Mouse (Mus musculus) thymus, adult 2 months (tissue): ENCODE data around the gene Sac3d1. TPM values are rescaled to one million over a fixed set of nuclear protein-coding genes. Genes with fewer than 3 reads are reported as not detected.

Experiments used
- DNase-seq: peaks from one replicate; pipeline ENCODE4 v3.0.0; 2021
- H3K27ac ChIP-seq: fragments of 200-500 bp; 2 replicates; pipeline ENCODE4 v1.5.1; 2012; ENCODE audit warnings: low read length, control low read depth; ENCODE audit not compliant: control insufficient read depth, insufficient read depth
- H3K27me3 ChIP-seq: fragments of 200-500 bp; 2 replicates; pipeline ENCODE4 v1.6.1; 2012; ENCODE audit warnings: mild to moderate bottlenecking, low read length, moderate library complexity, mixed read lengths; ENCODE audit not compliant: control insufficient read depth, insufficient read depth
- H3K36me3 ChIP-seq: fragments of 200-500 bp; 2 replicates; pipeline ENCODE4 v1.6.1; 2012; ENCODE audit warnings: mild to moderate bottlenecking, low read length, moderate library complexity; ENCODE audit not compliant: control insufficient read depth, insufficient read depth
- H3K4me1 ChIP-seq: fragments of 200-500 bp; replicated peaks from 2 replicates; pipeline ENCODE4 v1.6.1; 2012; ENCODE audit warnings: low read length; ENCODE audit not compliant: control insufficient read depth, insufficient read depth
- H3K4me3 ChIP-seq: fragments of 200-500 bp; 2 replicates; pipeline ENCODE4 v1.5.1; 2012; ENCODE audit warnings: mild to moderate bottlenecking, low read length, control low read depth, moderate library complexity; ENCODE audit not compliant: control insufficient read depth, insufficient read depth
- CTCF ChIP-seq: fragments of 200-500 bp; IDR thresholded peaks from 2 replicates; pipeline ENCODE4 v1.5.1; 2012; ENCODE audit warnings: mild to moderate bottlenecking, control low read depth, low read length, moderate library complexity, borderline replicate concordance; ENCODE audit not compliant: control insufficient read depth, poor library complexity, insufficient read depth; ENCODE audit errors: extremely low read depth
- POLR2A ChIP-seq: fragments of 200-500 bp; IDR thresholded peaks from 2 replicates; pipeline ENCODE4 v1.6.1; 2012; ENCODE audit warnings: mild to moderate bottlenecking, low read length, control low read depth, moderate library complexity; ENCODE audit not compliant: control insufficient read depth, poor library complexity, insufficient read depth; ENCODE audit errors: extremely low read depth
- WGBS: fragments of 180-500 bp; shearing (Covaris S2); methylation state at CpG from one replicate; pipeline ENCODE4 v1.1.7; 2018; 5-methylcytosine and 5-hydroxymethylcytosine counted together
- polyA plus RNA-seq: library from polyadenylated mRNA; depleted of rRNA; stranded (reverse); fragments of >200 nt; gene quantifications from 2 replicates; pipeline ENCODE4 v1.2.3, GENCODE M21; 2012; rRNA removed

The Sac3d1 gene
- polyA plus RNA-seq, 1 experiment: 71.3 TPM

DNA sequence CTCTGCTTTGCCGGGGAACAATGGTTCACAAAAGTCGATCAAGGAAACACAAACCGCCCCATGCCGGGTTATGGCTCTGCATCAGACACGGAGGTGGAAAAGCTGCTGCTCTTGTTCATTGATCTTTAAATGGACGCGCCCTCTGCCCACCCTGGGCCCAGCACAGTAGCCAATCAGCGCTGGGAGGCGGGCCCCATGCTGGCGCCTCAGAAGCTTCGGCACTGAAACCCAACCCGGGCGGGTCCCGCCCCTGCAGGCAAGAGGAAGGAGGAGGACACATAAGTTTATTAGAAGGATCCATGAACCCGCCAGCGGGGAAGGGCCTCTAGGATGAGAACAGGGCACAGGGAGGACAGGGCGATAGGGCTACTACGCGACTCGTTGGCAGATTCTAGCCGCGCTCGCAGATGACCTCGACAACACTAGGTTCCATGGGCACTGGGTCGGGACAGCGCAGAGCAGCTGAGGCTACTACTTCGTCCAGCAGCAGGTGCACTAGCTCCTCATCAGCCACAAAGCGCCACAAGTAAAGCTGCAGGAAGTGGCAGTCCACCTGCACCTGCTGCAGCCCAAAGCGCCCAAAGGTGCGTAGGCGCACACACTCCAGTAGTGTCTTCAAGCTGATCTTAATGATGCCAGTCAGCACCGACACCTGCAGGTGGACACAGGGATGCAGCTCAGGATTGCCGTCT, 50.6 kb downstream of the Sac3d1 start, which contains the start of gene Tm7sf2:
TSS of gene Tm7sf2 (minus strand) at position 650 of the 692 bp plus-strand sequence.
- peaks cover 28% of the 10 kb centered on the region for H3K4me1 ChIP-seq
- no peaks in the 10 kb centered on the region for H3K27me3 ChIP-seq
- no peak for TF ChIP-seq CTCF
- no peak for TF ChIP-seq POLR2A
- H3K27ac ChIP-seq: peak within 1 kb of the TSS; percentile 2; the same call in 1 of the 2 replicates
- H3K4me3 ChIP-seq: peak within 1 kb of the TSS; percentile 51
- DNase-seq: peak; percentile 86
- 10% methylated on average over 33 of the region's 33 CpGs for WGBS
- no peaks in the 10 kb centered on the region for H3K36me3 ChIP-seq

DNA sequence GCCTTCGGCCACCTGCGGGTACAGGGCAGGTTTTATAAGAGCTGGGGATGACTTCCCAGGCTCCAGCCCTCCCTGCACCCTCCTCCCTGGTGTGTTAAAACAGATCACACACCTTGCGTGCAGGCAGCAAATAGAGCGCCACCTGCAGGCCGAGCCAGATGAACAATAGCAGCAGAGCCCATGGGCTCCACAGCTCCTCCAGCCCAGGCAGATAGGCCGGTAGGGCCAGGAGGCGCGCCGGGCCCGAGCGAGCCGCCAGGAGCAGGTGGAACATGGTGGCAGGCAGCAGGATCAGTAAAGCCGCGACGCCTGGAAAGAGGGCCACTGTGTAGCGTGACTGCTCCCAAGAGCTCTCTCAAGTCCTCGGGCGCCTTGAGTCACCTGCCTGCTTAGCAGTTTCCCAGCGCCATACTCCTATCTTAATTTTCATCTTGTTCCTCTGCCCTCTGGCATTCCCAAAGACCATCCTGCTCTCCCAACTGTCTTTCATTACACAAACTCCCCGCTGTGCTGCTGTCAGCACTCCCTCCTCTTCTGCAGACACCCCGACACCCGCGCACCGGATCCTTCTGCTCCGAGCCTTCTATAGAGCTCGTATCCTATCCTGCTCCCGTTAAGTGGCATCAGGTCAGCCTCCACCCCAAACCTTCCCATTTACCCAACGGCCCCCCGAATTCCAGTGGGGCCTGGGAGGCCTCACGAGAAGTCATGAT, 51.3 kb downstream of the Sac3d1 start:
- peak; percentile 84 for DNase-seq

DNA sequence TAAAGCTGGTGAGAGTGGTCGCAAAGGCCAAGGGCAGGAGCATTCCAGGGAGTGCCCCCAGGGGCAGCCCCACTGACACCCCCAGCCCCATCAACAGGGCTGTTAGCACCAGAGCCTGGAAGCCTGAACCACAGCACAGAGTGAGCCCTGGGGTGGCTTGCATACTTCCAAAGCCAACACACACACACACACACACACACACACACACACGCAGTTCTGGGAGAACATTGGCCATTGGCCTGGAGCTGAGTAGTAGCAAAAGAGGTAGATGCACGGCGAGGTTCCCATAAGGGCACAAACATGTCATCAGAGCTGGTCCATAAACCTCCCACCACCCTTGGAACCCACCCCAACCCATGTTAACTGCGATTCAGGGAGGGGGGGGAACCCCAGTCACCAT, 51.9 kb downstream of the Sac3d1 start:
- WGBS: 42% methylated on average over 5 of the region's 5 CpGs
- Histone ChIP-seq H3K27ac (no peak overlapping the region), H3K36me3 (no peaks in the 10 kb centered on the region), H3K27me3 (no peaks in the 10 kb centered on the region), H3K4me1 (peaks cover 34% of the 10 kb centered on the region), H3K4me3 (no peak overlapping the region)
- no peak for TF ChIP-seq CTCF
- no peak for DNase-seq

More for the DNA sequence above, 51.3 kb downstream of the Sac3d1 start:
- Histone ChIP-seq H3K4me3 (peak overlapping the region; percentile 51), H3K4me1 (peaks cover 35% of the 10 kb centered on the region), H3K27ac (peak overlapping the region; percentile 2; the same call in 1 of the 2 replicates), H3K36me3 (no peaks in the 10 kb centered on the region), H3K27me3 (no peaks in the 10 kb centered on the region)
- no peak for TF ChIP-seq POLR2A
- TF ChIP-seq CTCF: peak; percentile 93
- 1% methylated on average over 30 of the region's 30 CpGs for WGBS

Other genes starting within 250 kb of the Sac3d1 start
- 121 and 129 TPM in 2 replicates for gene Frmd8, start 243.4 kb downstream of the Sac3d1 start, polyA plus RNA-seq
- 57.5 and 57.9 TPM in 2 replicates for gene Slc25a45, start 240.8 kb downstream of the Sac3d1 start, polyA plus RNA-seq
- gene Tigd3, start 224.5 kb downstream of the Sac3d1 start, polyA plus RNA-seq: 4.0 and 4.7 TPM in 2 replicates
- gene Dpf2, start 205.6 kb downstream of the Sac3d1 start, polyA plus RNA-seq: 175 and 194 TPM in 2 replicates
- 5.1 and 5.8 TPM in 2 replicates for gene Cdc42ep2, start 193.8 kb downstream of the Sac3d1 start, polyA plus RNA-seq
- gene Pola2, start 154.4 kb downstream of the Sac3d1 start, polyA plus RNA-seq: 115 and 120 TPM in 2 replicates
- gene Slc22a20, start 132.5 kb downstream of the Sac3d1 start, polyA plus RNA-seq: 0.06 and 0.20 TPM in 2 replicates
- gene Capn1, start 102.8 kb downstream of the Sac3d1 start, polyA plus RNA-seq: 98.2 and 101 TPM in 2 replicates
- gene Syvn1, start 72.1 kb downstream of the Sac3d1 start, polyA plus RNA-seq: 77.1 and 83.7 TPM in 2 replicates
- 28.8 and 29.4 TPM in 2 replicates for gene Mrpl49, start 60.9 kb downstream of the Sac3d1 start, polyA plus RNA-seq
- 2,283 and 2,588 TPM in 2 replicates for gene Fau, start 60.8 kb downstream of the Sac3d1 start, polyA plus RNA-seq
- gene Znhit2, start 57.5 kb downstream of the Sac3d1 start, polyA plus RNA-seq: 69.6 and 80.8 TPM in 2 replicates
- gene Tm7sf2, start 50.3 kb downstream of the Sac3d1 start, polyA plus RNA-seq: 35.8 and 42.0 TPM in 2 replicates
- gene Vps51, start 41.4 kb downstream of the Sac3d1 start, polyA plus RNA-seq: 145 and 163 TPM in 2 replicates
- gene Tmem262, start 38.6 kb downstream of the Sac3d1 start, polyA plus RNA-seq: 0.70 and 1.5 TPM in 2 replicates
- 0.65 and 0.84 TPM in 2 replicates for gene Gm28374, start 36.4 kb downstream of the Sac3d1 start, polyA plus RNA-seq
- gene Zfpl1, start 33.7 kb downstream of the Sac3d1 start, polyA plus RNA-seq: 145 and 147 TPM in 2 replicates
- 22.1 and 28.8 TPM in 2 replicates for gene Cdca5, start 33.7 kb downstream of the Sac3d1 start, polyA plus RNA-seq
- gene AC131692.1, start 24.2 kb downstream of the Sac3d1 start, polyA plus RNA-seq: 0.57 and 0.66 TPM in 2 replicates
- gene Naaladl1, start 12.9 kb downstream of the Sac3d1 start, polyA plus RNA-seq: 1.8 and 2.1 TPM in 2 replicates
- gene Snx15, start 9.7 kb upstream of the Sac3d1 start, polyA plus RNA-seq: 80.9 and 86.2 TPM in 2 replicates
- gene Batf2, start 22.3 kb upstream of the Sac3d1 start, polyA plus RNA-seq: 3.6 and 4.6 TPM in 2 replicates
- gene Arl2, start 22.9 kb upstream of the Sac3d1 start, polyA plus RNA-seq: 96.1 and 119 TPM in 2 replicates
- gene Majin, start 65.7 kb upstream of the Sac3d1 start, polyA plus RNA-seq: 0.23 and 0.57 TPM in 2 replicates
- 5.2 and 8.9 TPM in 2 replicates for gene Gpha2, start 107.7 kb upstream of the Sac3d1 start, polyA plus RNA-seq
- 54.6 and 56.1 TPM in 2 replicates for gene Ppp2r5b, start 117.2 kb upstream of the Sac3d1 start, polyA plus RNA-seq
- 82.4 and 90.3 TPM in 2 replicates for gene Atg2a, start 123.0 kb upstream of the Sac3d1 start, polyA plus RNA-seq
- gene Ehd1, start 158.1 kb upstream of the Sac3d1 start, polyA plus RNA-seq: 141 and 159 TPM in 2 replicates
- gene Cdc42bpg, start 187.8 kb upstream of the Sac3d1 start, polyA plus RNA-seq: 12.8 and 12.9 TPM in 2 replicates
- 141 and 143 TPM in 2 replicates for gene Men1, start 216.3 kb upstream of the Sac3d1 start, polyA plus RNA-seq
- 1,004 and 1,040 TPM in 2 replicates for gene Map4k2, start 222.5 kb upstream of the Sac3d1 start, polyA plus RNA-seq
- gene Sf1, start 245.0 kb upstream of the Sac3d1 start, polyA plus RNA-seq: 365 and 553 TPM in 2 replicates